Mouse (Mus musculus): ENCODE results near the gene Psmc3ip. TPM values are rescaled to one million over a fixed set of nuclear protein-coding genes. Genes with fewer than 3 reads are reported as not detected.

Psmc3ip gene
- polyA plus RNA-seq, 1 experiment from 2014 or later: 36.4 TPM

DNA sequence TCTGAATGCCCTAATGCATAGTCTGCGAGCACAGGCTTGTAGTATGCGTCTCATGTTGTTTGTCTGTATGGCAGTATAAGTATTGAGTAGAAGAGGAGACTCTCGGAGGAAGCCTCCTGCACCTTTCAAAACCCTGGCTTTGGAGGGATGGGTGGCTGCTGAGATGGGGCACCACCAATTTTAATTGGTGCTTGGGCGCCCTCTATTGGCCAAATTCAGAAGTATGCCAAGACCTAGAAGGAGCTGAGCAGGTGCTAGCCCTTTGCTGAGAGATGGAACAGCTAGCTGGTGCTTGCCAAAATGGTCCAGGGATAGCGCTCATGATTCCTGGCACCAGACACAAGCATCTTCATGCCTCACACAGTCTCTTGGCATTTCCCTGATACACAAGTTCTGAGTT, 37.4 kb downstream of the Psmc3ip start:
- Histone ChIP-seq H3K27me3 (ENCODE audit: control insufficient read depth, insufficient read depth, low read length) (no peaks in the 10 kb centered on the region), H3K9ac (replicated peaks; ENCODE audit: low read depth, low read length) (no peak overlapping the region), H3K36me3 (ENCODE audit: control insufficient read depth, insufficient read depth, low read length) (peaks cover 2% of the 10 kb centered on the region; the same call in 1 of the 2 replicates), H3K4me3 (ENCODE audit: low read depth, low read length) (no peak overlapping the region), H3K9me3 (ENCODE audit: control insufficient read depth, low read depth, low read length) (no peaks in the 10 kb centered on the region), H3K4me2 (replicated peaks; ENCODE audit: low read depth, low read length) (no peak overlapping the region), H3K4me1 (ENCODE audit: control insufficient read depth, insufficient read depth, low read length) (peaks cover 51% of the 10 kb centered on the region), H3K27ac (ENCODE audit: low read length) (peak overlapping the region; percentile 92; the same call in 1 of the 2 replicates)
- 30% methylated on average over 5 of the region's 5 CpGs for WGBS
- ATAC-seq (ENCODE audit: insufficient number of reproducible peaks, insufficient read depth, low FRiP score, low read depth): no peak

DNA sequence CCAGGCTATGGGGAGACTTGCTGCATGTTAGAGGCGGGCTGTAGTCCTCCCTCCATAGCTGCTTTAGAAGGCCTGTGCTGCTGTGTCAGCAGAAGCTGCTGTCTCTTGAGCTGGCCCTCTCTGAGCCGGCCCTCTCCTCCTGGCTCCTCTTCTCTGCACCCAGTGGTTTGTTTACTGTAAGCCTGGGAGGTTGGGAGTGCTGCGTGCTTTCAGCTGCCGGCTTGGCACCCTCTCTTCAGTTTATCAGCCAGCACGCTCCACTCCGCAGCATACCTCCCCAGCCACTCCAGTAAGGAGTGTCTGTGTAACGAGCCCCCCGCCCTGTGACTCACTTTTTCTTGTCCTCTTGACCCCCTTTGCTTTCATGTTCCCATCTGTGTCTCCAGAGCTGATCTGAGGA, 38.4 kb downstream of the Psmc3ip start:
- no peaks in the 10 kb centered on the region; the same call in 1 of the 2 replicates for H3K36me3 ChIP-seq (ENCODE audit: control insufficient read depth, insufficient read depth, low read length)
- no peaks in the 10 kb centered on the region for H3K9me3 ChIP-seq (ENCODE audit: control insufficient read depth, low read depth, low read length)
- peaks cover 45% of the 10 kb centered on the region for H3K4me1 ChIP-seq (ENCODE audit: control insufficient read depth, insufficient read depth, low read length)
- H3K4me2 ChIP-seq (replicated peaks; ENCODE audit: low read depth, low read length): no peak overlapping the region
- no peak overlapping the region; the same call in 1 of the 2 replicates for H3K9ac ChIP-seq (replicated peaks; ENCODE audit: low read depth, low read length)
- peak overlapping the region; percentile 92 for H3K27ac ChIP-seq (ENCODE audit: low read length)
- WGBS: 10% methylated on average over 8 of the region's 8 CpGs
- ATAC-seq (ENCODE audit: insufficient number of reproducible peaks, insufficient read depth, low FRiP score, low read depth): peak; percentile 65
- no peak overlapping the region for H3K4me3 ChIP-seq (ENCODE audit: low read depth, low read length)
- no peaks in the 10 kb centered on the region for H3K27me3 ChIP-seq (ENCODE audit: control insufficient read depth, insufficient read depth, low read length)

DNA sequence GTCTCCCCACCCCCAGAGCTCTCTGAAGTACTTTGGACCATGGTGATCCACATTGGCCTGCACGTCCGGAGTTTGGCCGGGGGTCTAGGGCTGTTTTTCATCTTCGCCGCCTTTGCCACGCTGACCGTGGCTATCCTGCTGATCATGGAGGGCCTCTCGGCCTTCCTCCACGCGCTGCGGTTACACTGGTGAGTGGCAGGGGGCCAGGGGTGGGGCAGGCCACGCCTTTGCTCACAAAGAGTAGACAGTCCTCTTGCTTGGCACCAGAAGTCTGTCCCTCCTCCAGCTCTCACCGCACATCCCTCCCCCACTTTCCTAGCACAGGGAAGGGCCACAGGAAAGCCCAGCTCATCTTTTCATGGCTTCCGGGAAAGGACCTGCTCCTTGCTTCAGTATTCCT, 39.8 kb downstream of the Psmc3ip start:
- H3K27ac ChIP-seq (ENCODE audit: low read length): no peak overlapping the region
- H3K4me3 ChIP-seq (ENCODE audit: low read depth, low read length): no peak overlapping the region
- no peak overlapping the region for H3K9ac ChIP-seq (replicated peaks; ENCODE audit: low read depth, low read length)
- no peak for ATAC-seq (ENCODE audit: insufficient number of reproducible peaks, insufficient read depth, low FRiP score, low read depth)
- WGBS: 78% methylated on average over 14 of the region's 14 CpGs
- peaks cover 33% of the 10 kb centered on the region for H3K4me1 ChIP-seq (ENCODE audit: control insufficient read depth, insufficient read depth, low read length)
- H3K4me2 ChIP-seq (replicated peaks; ENCODE audit: low read depth, low read length): no peak overlapping the region
- peaks cover 4% of the 10 kb centered on the region for H3K36me3 ChIP-seq (ENCODE audit: control insufficient read depth, insufficient read depth, low read length)
- H3K27me3 ChIP-seq (ENCODE audit: control insufficient read depth, insufficient read depth, low read length): no peaks in the 10 kb centered on the region
- H3K9me3 ChIP-seq (ENCODE audit: control insufficient read depth, low read depth, low read length): no peaks in the 10 kb centered on the region

DNA sequence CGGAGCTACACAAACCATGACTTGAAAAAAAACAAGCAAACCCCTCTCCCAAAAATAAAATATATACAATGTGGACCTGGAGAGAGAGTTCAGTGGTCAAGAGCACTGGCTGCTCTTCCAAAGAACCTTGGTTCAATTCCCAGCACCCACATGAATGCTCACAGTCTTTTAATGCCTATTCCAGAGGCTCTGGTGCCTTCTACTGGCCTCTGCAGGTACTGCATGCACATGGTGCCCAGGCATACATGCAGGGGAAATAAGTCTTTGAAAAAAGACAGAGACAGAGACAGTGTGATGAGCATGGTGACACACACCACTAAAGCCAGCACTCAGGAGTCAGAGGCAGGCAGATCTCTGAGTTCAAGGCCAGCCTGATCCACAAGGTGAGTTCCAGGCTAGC, 41.3 kb downstream of the Psmc3ip start:
- Histone ChIP-seq H3K4me2 (replicated peaks; ENCODE audit: low read depth, low read length) (no peak overlapping the region), H3K9ac (replicated peaks; ENCODE audit: low read depth, low read length) (no peak overlapping the region), H3K27ac (ENCODE audit: low read length) (no peak overlapping the region), H3K9me3 (ENCODE audit: control insufficient read depth, low read depth, low read length) (no peaks in the 10 kb centered on the region), H3K36me3 (ENCODE audit: control insufficient read depth, insufficient read depth, low read length) (peaks cover 9% of the 10 kb centered on the region), H3K27me3 (ENCODE audit: control insufficient read depth, insufficient read depth, low read length) (no peaks in the 10 kb centered on the region), H3K4me1 (ENCODE audit: control insufficient read depth, insufficient read depth, low read length) (peaks cover 22% of the 10 kb centered on the region), H3K4me3 (ENCODE audit: low read depth, low read length) (no peak overlapping the region)
- no peak for ATAC-seq (ENCODE audit: insufficient number of reproducible peaks, insufficient read depth, low FRiP score, low read depth)
- WGBS: 97% methylated on average over 1 of the region's 1 CpGs

DNA sequence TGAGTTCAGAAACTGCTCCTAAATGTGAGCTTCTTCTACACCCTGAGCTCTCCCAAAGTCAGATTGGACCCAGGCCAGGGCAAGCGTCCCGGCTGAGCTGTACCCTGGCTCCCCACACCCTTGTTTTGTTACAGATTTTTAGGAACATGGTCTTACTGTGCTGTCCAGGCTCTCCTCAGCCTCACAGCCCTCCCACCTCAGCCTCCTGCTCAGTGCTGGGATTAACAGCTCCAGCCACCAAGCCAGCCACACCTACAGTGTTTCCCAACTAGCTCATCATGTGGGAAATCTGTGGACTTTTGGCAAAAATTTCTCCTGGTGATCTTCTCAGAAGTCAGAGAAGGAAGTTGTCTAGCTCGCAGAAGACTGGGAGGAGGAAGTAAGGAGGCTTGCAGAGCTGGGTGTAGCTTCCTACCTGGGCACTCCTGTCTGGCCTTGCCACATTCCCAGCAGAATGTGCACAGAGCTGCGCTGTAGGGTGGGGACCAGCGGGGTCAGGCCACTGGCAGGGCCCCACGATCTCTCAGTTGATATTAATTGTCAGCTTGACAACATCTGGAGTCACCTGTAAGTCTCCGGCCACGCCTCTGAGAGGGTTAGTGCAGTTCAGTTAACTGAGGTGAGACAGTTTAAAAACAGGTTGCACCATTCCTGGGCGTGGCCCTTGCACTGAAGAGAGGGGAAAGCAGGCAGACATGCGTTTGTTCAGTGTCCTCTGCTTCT, 42.3 kb downstream of the Psmc3ip start:
- no peak for ATAC-seq (ENCODE audit: insufficient number of reproducible peaks, insufficient read depth, low FRiP score, low read depth)

DNA sequence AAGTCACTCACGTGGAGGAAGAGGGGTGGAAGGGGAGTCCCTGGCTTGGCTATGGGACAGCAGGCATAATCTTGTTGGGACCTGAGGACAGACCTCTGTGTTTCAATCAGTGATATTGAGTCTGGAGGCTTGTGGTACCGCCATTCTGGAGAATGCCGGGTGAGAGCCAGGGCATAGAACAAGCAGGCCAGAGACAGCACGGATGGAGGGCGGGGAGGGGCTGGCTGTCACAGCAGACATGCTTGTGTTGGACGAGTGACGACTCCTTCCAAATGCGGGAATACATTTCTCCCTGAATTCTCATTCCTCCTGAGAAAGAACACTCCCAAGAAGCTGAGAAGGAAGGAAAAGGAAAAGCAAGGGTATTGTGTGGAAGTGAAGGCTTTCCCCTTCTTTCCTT, 43.6 kb downstream of the Psmc3ip start:
- Histone ChIP-seq H3K9me3 (ENCODE audit: control insufficient read depth, low read depth, low read length) (no peaks in the 10 kb centered on the region), H3K27me3 (ENCODE audit: control insufficient read depth, insufficient read depth, low read length) (no peaks in the 10 kb centered on the region), H3K4me1 (ENCODE audit: control insufficient read depth, insufficient read depth, low read length) (peaks cover 5% of the 10 kb centered on the region), H3K4me2 (replicated peaks; ENCODE audit: low read depth, low read length) (no peak overlapping the region), H3K9ac (replicated peaks; ENCODE audit: low read depth, low read length) (no peak overlapping the region), H3K36me3 (ENCODE audit: control insufficient read depth, insufficient read depth, low read length) (peaks cover 24% of the 10 kb centered on the region), H3K27ac (ENCODE audit: low read length) (no peak overlapping the region), H3K4me3 (ENCODE audit: low read depth, low read length) (no peak overlapping the region)
- ATAC-seq (ENCODE audit: insufficient number of reproducible peaks, insufficient read depth, low FRiP score, low read depth): no peak
- 79% methylated on average over 8 of the region's 8 CpGs for WGBS

More for the DNA sequence above, 42.3 kb downstream of the Psmc3ip start:
- H3K4me2 ChIP-seq (replicated peaks; ENCODE audit: low read depth, low read length): no peak overlapping the region
- H3K9ac ChIP-seq (replicated peaks; ENCODE audit: low read depth, low read length): no peak overlapping the region
- H3K4me3 ChIP-seq (ENCODE audit: low read depth, low read length): no peak overlapping the region
- whole genome bisulfite sequencing: 71% methylated on average over 10 of the region's 10 CpGs
- peaks cover 20% of the 10 kb centered on the region for H3K36me3 ChIP-seq (ENCODE audit: control insufficient read depth, insufficient read depth, low read length)
- H3K27me3 ChIP-seq (ENCODE audit: control insufficient read depth, insufficient read depth, low read length): no peaks in the 10 kb centered on the region
- no peaks in the 10 kb centered on the region for H3K9me3 ChIP-seq (ENCODE audit: control insufficient read depth, low read depth, low read length)
- H3K4me1 ChIP-seq (ENCODE audit: control insufficient read depth, insufficient read depth, low read length): peaks cover 16% of the 10 kb centered on the region
- peak overlapping the region; percentile 69 for H3K27ac ChIP-seq (ENCODE audit: low read length)

DNA sequence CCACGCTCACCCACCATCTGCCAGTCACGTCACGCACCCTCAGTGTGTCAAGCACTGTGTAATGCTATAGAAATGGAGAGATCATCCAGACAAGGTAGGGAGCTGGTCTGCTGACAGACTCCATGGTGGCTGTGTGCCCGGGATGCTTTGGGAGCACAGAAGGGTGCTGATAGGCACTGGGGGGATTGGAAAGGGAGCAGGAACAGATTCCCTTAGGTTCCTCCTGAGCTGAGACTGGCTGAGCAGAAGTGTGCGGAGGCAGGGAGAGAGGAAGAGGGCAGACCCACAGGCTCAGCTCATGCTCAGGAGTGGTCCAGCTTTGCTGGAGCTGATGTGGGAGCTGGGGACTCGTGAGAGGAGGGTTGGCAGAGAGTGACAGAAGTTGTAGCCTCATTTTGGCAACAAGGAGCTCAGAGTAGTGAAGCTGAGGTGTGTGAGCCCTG, 44.2 kb downstream of the Psmc3ip start:
- Histone ChIP-seq H3K27me3 (ENCODE audit: control insufficient read depth, insufficient read depth, low read length) (no peaks in the 10 kb centered on the region), H3K4me3 (ENCODE audit: low read depth, low read length) (no peak overlapping the region), H3K9ac (replicated peaks; ENCODE audit: low read depth, low read length) (no peak overlapping the region), H3K4me2 (replicated peaks; ENCODE audit: low read depth, low read length) (no peak overlapping the region), H3K9me3 (ENCODE audit: control insufficient read depth, low read depth, low read length) (no peaks in the 10 kb centered on the region), H3K4me1 (ENCODE audit: control insufficient read depth, insufficient read depth, low read length) (no peaks in the 10 kb centered on the region), H3K27ac (ENCODE audit: low read length) (no peak overlapping the region), H3K36me3 (ENCODE audit: control insufficient read depth, insufficient read depth, low read length) (peaks cover 24% of the 10 kb centered on the region)
- WGBS: 92% methylated on average over 6 of the region's 6 CpGs
- no peak for ATAC-seq (ENCODE audit: insufficient number of reproducible peaks, insufficient read depth, low FRiP score, low read depth)

DNA sequence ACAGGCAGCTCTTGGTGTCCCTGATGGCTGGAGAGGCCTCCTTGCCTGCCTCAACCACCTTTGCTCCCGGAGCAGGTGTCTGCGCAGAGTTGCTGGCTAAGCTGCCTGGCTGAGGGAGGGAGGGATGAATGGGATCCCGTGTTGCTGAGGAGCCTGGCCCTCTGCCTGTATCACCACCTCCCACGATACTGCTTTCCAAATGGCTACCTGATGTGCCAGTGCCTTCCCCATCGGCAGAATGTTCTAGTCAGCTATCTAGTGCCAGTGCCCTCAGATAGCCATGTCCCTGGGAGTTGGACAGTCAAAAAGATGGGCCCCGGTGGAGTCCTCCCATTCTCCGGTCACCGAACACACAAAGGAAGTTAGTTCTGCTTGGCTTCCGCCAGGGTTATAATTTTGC, 44.9 kb downstream of the Psmc3ip start:
- Histone ChIP-seq H3K4me1 (ENCODE audit: control insufficient read depth, insufficient read depth, low read length) (no peaks in the 10 kb centered on the region), H3K9ac (replicated peaks; ENCODE audit: low read depth, low read length) (no peak overlapping the region), H3K36me3 (ENCODE audit: control insufficient read depth, insufficient read depth, low read length) (peaks cover 31% of the 10 kb centered on the region), H3K4me3 (ENCODE audit: low read depth, low read length) (no peak overlapping the region), H3K9me3 (ENCODE audit: control insufficient read depth, low read depth, low read length) (no peaks in the 10 kb centered on the region), H3K4me2 (replicated peaks; ENCODE audit: low read depth, low read length) (no peak overlapping the region), H3K27me3 (ENCODE audit: control insufficient read depth, insufficient read depth, low read length) (no peaks in the 10 kb centered on the region), H3K27ac (ENCODE audit: low read length) (no peak overlapping the region)
- no peak for ATAC-seq (ENCODE audit: insufficient number of reproducible peaks, insufficient read depth, low FRiP score, low read depth)
- 88% methylated on average over 9 of the region's 9 CpGs for WGBS

DNA sequence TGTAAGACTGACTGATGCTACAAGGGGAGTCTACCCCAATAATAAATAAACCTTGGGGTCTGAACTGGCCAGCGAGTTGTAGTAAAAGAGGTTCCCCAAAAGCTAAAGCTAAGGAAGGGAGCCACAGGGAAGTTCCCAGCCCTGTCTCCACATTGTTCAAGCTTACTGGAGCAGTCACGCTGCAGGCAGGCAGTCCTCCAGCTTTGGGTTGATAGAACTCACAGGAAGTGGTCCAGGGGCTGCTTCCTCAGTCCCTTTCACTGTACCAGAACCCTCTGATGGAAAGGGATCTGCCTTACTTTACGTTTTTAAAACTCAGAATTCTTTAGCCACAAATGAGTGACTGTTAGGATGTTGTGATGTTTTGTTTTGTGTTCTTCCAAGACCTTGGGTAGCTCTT, 47.7 kb downstream of the Psmc3ip start:
- no peaks in the 10 kb centered on the region for H3K9me3 ChIP-seq (ENCODE audit: control insufficient read depth, low read depth, low read length)
- no peaks in the 10 kb centered on the region for H3K4me1 ChIP-seq (ENCODE audit: control insufficient read depth, insufficient read depth, low read length)
- H3K27ac ChIP-seq (ENCODE audit: low read length): no peak overlapping the region
- H3K9ac ChIP-seq (replicated peaks; ENCODE audit: low read depth, low read length): no peak overlapping the region
- ATAC-seq (ENCODE audit: insufficient number of reproducible peaks, insufficient read depth, low FRiP score, low read depth): no peak
- H3K4me2 ChIP-seq (replicated peaks; ENCODE audit: low read depth, low read length): no peak overlapping the region
- no peak overlapping the region for H3K4me3 ChIP-seq (ENCODE audit: low read depth, low read length)
- H3K36me3 ChIP-seq (ENCODE audit: control insufficient read depth, insufficient read depth, low read length): peaks cover 52% of the 10 kb centered on the region
- H3K27me3 ChIP-seq (ENCODE audit: control insufficient read depth, insufficient read depth, low read length): no peaks in the 10 kb centered on the region
- 87% methylated on average over 3 of the region's 3 CpGs for WGBS
